Mouse (Mus musculus): Measurements from ENCODE around the gene Olfr535.
"Not testable (repeated sequence)": the region's sequence is repeated elsewhere in the genome, so short reads cannot be mapped to it uniquely, and the experiment has no call there.

The Olfr535 gene

DNA sequence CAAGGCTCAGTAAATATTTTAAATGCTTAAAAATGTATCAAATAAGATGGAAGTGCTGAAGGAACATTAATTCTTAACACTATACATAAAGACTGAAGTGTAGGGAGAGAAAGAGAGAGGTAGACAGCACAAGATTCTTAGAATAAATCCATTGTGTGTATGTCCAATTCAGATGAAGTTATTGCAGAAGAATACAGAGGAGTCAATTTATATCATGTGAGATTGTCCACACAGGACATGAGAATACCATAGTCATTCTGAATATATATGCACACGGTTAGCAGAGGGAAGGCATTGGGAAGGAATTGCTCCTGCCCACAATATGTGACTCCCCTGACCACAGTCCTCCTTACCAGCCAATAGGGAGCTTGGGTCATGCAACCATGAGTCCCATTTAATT lies at the start of gene Olfr535:
Gene Olfr535, plus strand, starts transcription at position 301 of the 400 bp plus-strand sequence.
- Histone ChIP-seq H3K36me3 (ENCODE audit: control insufficient read depth, insufficient read depth, low read length, poor library complexity, severe bottlenecking) (no peaks in the 10 kb centered on the region), H3K27me3 (ENCODE audit: control insufficient read depth, insufficient read depth, low read length, poor library complexity, severe bottlenecking) (no peaks in the 10 kb centered on the region)
- no peak for DNase-seq (ENCODE audit: low read depth, low spot score)

DNA sequence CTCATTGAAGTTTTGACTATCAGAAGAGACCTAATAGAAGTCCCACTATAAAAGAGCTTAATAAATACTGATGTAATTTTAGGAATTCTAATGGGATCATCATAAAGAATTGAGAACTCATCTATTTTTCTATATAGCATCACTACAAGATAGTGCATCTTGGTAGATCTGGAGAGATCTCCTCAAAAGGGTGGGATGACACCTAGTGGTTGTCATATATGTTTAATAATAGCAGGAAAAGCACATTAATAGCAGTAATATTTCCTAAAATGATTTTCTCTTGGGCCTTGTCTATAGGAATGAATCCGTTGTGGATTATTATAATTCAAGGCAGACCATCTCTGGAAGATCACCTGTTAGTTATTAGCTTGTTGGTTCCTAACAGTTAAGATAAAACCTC lies 40.9 kb upstream of the Olfr535 start:
- no peak for DNase-seq (ENCODE audit: low read depth, low spot score)
- no peaks in the 10 kb centered on the region for H3K27me3 ChIP-seq (ENCODE audit: control insufficient read depth, insufficient read depth, low read length, poor library complexity, severe bottlenecking)
- H3K36me3 ChIP-seq (ENCODE audit: control insufficient read depth, insufficient read depth, low read length, poor library complexity, severe bottlenecking) = no peaks in the 10 kb centered on the region

DNA sequence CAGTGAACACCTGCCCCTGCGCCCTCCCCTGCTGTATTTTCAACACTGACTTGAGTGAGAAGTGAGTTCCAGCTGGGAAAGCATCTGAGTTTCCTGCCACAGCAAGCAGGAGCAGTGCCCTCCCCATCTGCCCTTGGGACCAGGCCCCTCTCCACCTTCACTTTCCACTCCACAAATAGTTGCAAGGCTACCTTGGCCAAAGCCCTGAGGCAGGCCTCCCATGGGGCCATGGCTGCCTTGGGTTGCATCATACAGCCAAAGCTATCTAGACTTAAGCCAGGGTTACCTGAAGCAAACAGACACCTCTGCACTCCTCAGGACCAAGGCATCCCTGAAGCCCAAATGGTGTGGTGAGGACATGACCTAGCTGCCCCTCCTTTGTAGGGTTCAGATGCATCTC lies 20.9 kb upstream of the Olfr535 start, which contains the start of gene Olfr533:
Gene Olfr533, plus strand, starts transcription at position 301 of the 400 bp plus-strand sequence.
- H3K27me3 ChIP-seq (ENCODE audit: control insufficient read depth, insufficient read depth, low read length, poor library complexity, severe bottlenecking); DNase-seq (ENCODE audit: low read depth, low spot score): not testable (repeated sequence)

DNA sequence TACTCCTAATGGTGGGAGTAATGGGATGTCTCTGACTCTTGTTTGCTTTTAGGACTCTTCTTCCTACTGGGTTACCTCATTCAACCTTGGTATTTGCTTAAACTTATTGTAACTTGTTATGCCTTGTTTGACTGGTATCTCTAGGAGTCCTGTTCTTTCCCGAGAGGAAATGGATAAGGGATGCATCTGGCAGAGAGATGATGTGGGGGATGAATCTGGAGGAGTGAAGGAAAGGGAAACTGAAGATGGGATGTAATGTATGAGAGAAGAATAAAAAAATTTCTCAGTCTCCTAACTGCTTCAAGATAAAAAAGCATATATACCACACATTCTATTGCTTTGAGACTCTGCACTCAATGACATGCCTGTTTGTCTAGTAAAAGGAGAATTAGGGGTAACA lies 6.1 kb upstream of the Olfr535 start:
- Histone ChIP-seq H3K27me3 (ENCODE audit: control insufficient read depth, insufficient read depth, low read length, poor library complexity, severe bottlenecking) (no peaks in the 10 kb centered on the region), H3K36me3 (ENCODE audit: control insufficient read depth, insufficient read depth, low read length, poor library complexity, severe bottlenecking) (no peaks in the 10 kb centered on the region)
- DNase-seq (ENCODE audit: low read depth, low spot score) = no peak

More for the DNA sequence above, 20.9 kb upstream of the Olfr535 start, which contains the start of gene Olfr533:
- not testable (repeated sequence) for H3K36me3 ChIP-seq (ENCODE audit: control insufficient read depth, insufficient read depth, low read length, poor library complexity, severe bottlenecking)

DNA sequence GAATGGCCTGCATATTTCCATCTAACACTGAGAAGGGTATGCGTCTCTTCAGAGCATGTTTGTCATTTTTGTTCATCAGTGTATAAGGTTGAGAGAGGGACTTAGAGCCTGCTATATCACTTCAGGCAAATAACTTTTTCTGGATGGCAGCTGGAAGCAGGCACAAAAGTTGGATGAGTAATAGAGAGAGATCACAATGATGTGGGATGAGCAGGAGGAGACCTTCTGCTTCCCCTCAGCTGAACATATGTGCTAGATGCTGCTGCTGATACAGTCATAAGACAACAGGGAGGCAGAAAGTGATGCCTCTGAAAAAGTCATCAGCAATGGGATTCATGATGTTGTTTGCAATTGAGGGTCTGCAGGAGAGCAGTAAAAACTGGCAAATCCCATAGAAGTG lies 5.3 kb upstream of the Olfr535 start:
- no peaks in the 10 kb centered on the region for H3K36me3 ChIP-seq (ENCODE audit: control insufficient read depth, insufficient read depth, low read length, poor library complexity, severe bottlenecking)
- no peaks in the 10 kb centered on the region for H3K27me3 ChIP-seq (ENCODE audit: control insufficient read depth, insufficient read depth, low read length, poor library complexity, severe bottlenecking)
- no peak for DNase-seq (ENCODE audit: low read depth, low spot score)

DNA sequence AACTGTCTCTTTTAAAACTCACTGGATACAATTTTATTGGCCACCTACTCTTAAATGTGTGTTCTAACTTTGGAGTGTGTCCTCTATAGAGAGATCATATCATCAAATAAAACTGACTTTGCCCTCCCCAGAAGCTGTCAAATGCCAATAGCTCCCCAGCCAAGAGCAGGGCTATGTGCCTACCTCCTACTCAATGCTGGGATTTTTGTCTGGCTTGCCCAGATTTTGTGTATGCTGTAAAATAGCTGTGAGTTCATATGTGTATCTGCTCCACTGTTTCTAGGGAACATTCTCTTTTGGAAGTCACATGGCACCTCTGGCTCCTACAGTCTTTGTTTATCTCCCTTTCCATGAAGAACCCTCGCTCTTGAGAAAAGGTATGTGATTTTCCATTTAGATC lies 5.0 kb downstream of the Olfr535 start:
- Histone ChIP-seq H3K36me3 (ENCODE audit: control insufficient read depth, insufficient read depth, low read length, poor library complexity, severe bottlenecking) (no peaks in the 10 kb centered on the region), H3K27me3 (ENCODE audit: control insufficient read depth, insufficient read depth, low read length, poor library complexity, severe bottlenecking) (no peaks in the 10 kb centered on the region)
- DNase-seq (ENCODE audit: low read depth, low spot score) = no peak

DNA sequence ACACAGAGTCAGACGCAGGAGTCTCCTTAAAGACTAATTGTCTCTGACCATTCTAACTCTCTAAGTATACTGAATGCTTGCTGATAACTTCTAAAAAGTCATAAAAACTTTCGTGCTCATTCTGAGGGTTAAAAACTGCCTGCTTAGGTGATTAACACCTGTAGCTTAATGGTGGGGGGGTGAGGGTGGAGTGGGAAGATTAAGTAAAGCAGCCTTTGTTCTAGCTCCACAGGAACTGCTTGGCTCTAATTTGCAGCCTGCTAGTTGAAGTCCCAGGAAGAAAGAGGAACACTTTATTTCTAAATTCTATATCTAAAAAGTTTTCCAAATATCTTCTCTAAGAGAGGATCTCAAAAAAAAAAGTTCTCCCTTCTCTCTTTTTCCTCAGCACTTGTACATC lies 10.2 kb downstream of the Olfr535 start:
- no peaks in the 10 kb centered on the region for H3K27me3 ChIP-seq (ENCODE audit: control insufficient read depth, insufficient read depth, low read length, poor library complexity, severe bottlenecking)
- DNase-seq (ENCODE audit: low read depth, low spot score) = no peak
- H3K36me3 ChIP-seq (ENCODE audit: control insufficient read depth, insufficient read depth, low read length, poor library complexity, severe bottlenecking) = no peaks in the 10 kb centered on the region

DNA sequence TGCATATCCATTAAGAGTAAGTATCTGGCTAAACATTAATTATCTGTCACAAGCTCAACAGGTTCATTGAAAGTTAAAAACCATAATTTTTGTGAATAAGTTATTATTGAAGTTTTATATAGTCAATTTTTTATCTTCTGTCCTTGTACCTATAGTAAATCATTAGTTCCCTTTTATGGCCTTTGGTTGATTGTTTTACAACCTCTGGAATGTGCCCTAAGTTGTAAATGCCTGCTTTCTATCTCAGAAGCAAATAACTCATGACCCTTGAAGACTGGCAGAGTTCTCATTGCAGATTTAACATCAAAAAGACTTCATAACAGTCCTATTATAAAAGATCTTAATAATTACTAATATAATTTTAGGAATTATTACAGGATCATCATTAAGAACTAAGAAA lies 10.7 kb downstream of the Olfr535 start:
- no peaks in the 10 kb centered on the region for H3K27me3 ChIP-seq (ENCODE audit: control insufficient read depth, insufficient read depth, low read length, poor library complexity, severe bottlenecking)
- H3K36me3 ChIP-seq (ENCODE audit: control insufficient read depth, insufficient read depth, low read length, poor library complexity, severe bottlenecking) = no peaks in the 10 kb centered on the region
- DNase-seq (ENCODE audit: low read depth, low spot score) = no peak

DNA sequence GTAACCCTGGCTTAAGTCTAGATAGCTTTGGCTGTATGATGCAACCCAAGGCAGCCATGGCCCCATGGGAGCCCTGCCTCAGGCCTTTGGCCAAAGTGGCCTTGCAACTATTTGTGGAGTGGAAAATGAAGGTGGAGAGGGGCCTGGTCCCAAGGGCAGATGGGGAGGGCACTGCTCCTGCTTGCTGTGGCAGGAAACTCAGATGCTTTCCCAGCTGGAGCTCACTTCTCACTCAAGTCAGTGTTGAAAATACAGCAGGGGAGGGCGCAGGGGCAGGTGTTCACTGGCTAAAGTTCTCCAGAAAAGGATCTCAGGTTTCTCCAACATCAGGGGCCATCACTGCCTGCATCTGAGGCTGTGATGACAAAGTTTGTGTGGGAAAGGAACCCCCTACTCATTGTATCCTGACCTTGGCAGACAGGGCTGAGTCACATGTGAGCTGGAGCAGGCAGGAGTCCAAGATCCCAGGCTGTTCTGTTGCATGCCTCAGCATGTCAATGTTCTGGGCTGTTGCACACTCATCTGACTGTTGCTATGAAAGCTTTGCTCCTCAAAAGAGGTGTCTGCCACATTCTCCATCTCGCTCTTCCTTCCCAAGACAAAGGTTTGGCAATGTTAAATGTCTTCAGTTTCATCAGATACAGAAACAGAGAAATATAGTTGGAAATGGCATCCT lies 23.5 kb downstream of the Olfr535 start, which contains the start of gene Olfr536:
Gene Olfr536, minus strand, starts transcription at position 51 of the 676 bp plus-strand sequence.
- DNase-seq (ENCODE audit: low read depth, low spot score) = not testable (repeated sequence)

DNA sequence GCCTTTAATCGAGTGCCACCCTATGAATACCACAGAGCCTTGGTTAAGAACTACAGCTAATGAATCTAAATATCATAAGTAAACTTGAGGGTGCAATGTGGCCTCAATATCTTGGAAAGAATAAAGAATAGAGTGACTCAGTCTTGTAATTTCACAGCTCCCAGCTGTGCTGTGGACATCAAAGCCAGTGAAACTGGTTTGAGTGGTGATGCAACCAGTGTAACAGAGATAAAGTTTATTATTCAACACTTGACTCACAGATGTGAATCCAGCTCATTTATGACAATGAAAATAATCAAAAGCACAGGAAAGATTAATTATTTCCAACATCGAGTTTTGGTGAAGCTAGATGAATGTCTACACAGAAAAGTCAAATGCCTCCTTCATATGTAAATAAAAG lies 55.7 kb downstream of the Olfr535 start:
- DNase-seq (ENCODE audit: low read depth, low spot score) = no peak
- no peaks in the 10 kb centered on the region for H3K27me3 ChIP-seq (ENCODE audit: control insufficient read depth, insufficient read depth, low read length, poor library complexity, severe bottlenecking)
- H3K36me3 ChIP-seq (ENCODE audit: control insufficient read depth, insufficient read depth, low read length, poor library complexity, severe bottlenecking) = no peaks in the 10 kb centered on the region

More for the DNA sequence above, 23.5 kb downstream of the Olfr535 start, which contains the start of gene Olfr536:
- H3K27me3 ChIP-seq (ENCODE audit: control insufficient read depth, insufficient read depth, low read length, poor library complexity, severe bottlenecking); H3K36me3 ChIP-seq (ENCODE audit: control insufficient read depth, insufficient read depth, low read length, poor library complexity, severe bottlenecking): not testable (repeated sequence)

All from splenic B cell, adult 2 months (primary cell).